Mouse (Mus musculus) kidney, postnatal 10 days (tissue): ENCODE results near the gene Olfr1084.
"Not testable (repeated sequence)": the region's sequence is repeated elsewhere in the genome, so short reads cannot be mapped to it uniquely, and the experiment has no call there.

ENCODE experiments used
- DNase-seq: peaks from one replicate; pipeline ENCODE4 v3.0.0; 2021; ENCODE audit warnings: mixed read lengths

Olfr1084 gene

GRCm38 (mm10) chr2:86639625-86640024 is at the start of gene Olfr1084:
Gene Olfr1084 (minus strand): TSS chr2:86639725.
- DNase-seq = not testable (repeated sequence)

- DNase-seq = no peak
Observed at GRCm38 (mm10) chr2:86679992-86680391, 40.5 kb upstream of the Olfr1084 start, which contains the start of gene Olfr1086. Gene Olfr1086 (minus strand): TSS chr2:86680092.

- DNase-seq = no peak
Observed at GRCm38 (mm10) chr2:86661919-86662318, 22.4 kb upstream of the Olfr1084 start, which contains the start of gene Olfr1085. Gene Olfr1085 (minus strand): TSS chr2:86662019.

- not testable (repeated sequence) for DNase-seq
Observed at GRCm38 (mm10) chr2:86598866-86599265, 40.7 kb downstream of the Olfr1084 start, which contains the start of gene Olfr1082. Gene Olfr1082 (minus strand): TSS chr2:86598966.
